Mouse (Mus musculus): Measurements from ENCODE around the gene Camk2d. TPM values are rescaled to one million over a fixed set of nuclear protein-coding genes. Genes with fewer than 3 reads are reported as not detected.

Camk2d gene
- total RNA-seq, 4 experiments from 2014 or later: 59.0 to 69.4 (median 60.4) TPM

DNA sequence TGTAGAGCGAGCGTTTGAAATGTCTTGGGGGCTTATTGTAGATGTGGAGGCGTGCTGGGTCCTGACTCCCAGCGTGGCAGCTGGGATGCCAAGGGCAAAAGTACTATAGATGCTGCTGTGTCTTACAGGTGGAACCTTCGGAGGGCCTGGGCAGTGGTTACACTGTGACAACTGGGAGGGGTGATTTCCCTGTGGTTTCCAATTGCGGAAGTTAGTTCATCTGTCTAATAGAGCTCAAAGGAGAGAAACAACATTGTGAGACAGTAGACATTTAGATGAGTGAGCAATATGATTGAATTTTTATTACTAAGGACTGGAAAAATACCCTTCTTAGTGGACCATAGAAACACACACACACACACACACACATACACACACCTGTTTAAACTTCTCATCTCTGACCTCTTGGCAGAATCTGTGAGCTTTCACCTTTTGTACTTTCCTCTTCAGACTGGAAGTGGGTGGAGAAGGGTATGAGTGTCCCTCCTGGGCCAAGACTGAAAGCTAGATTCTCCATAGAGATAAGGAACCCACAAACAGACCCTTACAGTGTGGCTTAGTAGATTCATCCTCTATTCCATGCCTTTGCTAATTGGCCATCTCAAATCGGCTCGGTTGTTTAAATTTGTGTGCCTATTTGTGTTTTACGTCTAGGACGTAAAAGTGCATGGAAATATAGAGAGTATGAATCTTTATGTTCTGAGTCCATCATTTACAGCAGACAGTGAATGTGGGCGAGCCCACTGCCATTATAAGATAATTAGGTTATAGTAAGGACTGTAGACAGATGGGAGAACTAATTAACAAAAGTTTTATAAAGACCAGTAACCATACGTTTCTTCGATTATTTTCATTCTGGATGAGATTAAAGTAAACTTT, 94.8 kb downstream of the Camk2d start:
- DNase-seq (ENCODE audit: low spot score in 2 of 2): no peak

DNA sequence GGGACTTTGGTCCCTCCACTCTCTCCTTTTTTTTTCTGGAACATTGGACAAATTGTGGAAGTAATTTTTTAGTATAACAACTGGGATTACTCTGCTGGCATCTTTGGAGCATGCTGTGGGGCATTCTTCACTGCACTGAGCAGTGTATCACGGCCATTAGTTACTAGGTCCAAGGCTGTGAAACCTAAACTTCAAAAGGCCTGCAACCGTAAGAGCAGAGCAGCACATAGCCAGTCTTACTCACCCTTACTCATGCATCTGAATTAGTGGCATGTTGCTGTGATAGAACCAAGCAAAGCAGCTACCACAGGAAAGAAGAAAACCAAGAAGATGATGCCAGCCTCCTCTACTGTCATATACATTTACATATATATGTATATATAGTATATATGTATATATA, 95.5 kb downstream of the Camk2d start:
- no peak for DNase-seq (ENCODE audit: low spot score in 2 of 2)

DNA sequence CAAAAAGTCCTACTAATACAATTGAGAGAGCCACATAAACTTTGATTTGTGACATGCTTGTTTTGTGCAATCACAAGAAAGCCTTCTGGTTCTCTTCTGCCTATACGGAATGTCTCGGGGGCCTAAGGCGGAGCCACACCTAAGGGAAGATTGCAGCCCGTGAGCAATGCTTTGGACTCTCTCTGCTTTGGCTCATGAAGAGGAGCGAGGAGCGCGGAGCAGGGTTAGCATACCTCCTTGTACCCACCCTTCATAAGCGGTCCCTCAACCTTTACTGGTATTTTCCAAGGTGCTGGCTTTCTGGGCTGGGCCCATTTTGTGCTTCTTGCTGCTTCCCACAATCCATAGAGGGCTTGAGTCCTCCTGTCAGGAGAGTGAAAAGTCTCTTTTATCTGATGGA, 96.7 kb downstream of the Camk2d start:
- no peak for DNase-seq (ENCODE audit: low spot score in 2 of 2)

DNA sequence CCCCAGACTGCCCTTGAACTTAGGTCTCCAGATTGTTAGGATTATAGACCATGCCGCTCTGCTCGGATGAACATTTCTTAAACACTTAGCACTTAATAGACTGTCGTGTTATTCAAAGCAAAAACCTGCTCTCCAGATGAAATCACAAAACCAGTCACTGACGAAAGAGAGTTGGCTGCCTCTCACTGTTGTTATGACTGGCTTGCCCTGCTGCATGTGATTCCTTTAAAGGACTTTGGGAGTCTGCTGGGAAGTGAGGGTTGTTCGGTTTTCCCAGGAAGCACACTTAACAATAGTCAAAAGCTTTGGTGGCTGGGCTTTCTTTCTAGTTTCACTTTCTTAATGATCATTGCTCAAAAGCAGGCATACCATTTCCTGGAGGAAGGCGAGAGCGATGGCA, 97.2 kb downstream of the Camk2d start:
- DNase-seq (ENCODE audit: low spot score in 2 of 2): no peak

DNA sequence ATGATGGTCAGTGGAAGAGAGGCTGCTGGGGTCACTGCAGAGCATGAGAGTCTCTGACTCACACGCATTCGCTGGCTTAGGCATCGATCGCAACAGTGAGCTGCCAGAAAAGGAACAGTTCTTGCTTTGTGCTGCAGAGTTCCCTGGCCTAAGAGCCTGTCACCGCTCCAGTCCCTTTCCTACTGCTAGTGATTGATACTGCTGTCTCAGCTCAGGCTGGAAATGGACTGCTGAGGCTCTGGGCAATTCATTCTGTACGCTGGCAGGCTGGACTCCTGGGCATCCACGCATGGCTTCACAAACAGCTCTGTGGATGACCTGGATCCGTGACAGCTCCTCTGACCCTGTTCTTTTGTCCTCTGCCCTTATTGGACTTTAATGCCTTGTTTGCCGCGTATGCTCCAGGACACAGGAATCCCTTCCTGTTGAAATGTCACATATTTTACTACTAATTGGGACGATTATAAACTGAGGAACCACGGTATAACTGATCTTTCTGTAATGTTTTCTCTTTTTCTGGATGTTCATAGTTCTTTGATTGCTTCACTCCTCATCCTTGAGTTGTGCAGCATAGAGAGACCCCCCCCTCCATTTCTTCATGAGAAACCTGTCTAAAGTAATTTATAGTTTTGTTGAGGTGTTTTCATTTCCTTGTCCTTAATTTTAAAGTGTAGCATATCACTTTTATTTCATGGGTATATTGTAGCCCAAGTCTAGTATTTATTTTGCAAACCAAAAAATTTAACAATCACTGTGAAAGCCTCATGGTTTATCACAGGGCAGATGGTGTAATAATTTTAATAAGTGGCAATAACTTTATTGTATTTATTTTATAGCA, 99.6 kb downstream of the Camk2d start:
- DNase-seq (ENCODE audit: low spot score in 2 of 2): peak; percentile 82 to 85

DNA sequence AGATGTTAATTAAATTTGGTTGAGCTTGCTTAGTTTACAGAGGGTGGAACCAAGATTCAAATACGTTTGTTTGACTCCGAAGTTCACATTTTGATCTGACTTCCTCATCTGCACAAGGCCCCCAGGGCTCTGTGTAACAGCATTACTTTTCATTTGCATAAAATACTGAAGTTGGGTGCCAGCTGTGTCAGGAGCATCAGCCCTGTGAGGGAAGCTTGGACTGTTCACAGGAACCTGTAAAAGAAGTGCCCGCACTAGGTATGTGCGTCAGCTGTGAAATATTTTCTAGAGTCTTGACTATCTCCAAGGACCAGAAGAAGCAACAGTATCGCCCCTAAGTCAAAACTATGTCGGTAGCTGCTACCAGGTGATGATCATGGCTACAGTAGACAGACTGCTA, 100.5 kb downstream of the Camk2d start:
- no peak for DNase-seq (ENCODE audit: low spot score in 2 of 2)

DNA sequence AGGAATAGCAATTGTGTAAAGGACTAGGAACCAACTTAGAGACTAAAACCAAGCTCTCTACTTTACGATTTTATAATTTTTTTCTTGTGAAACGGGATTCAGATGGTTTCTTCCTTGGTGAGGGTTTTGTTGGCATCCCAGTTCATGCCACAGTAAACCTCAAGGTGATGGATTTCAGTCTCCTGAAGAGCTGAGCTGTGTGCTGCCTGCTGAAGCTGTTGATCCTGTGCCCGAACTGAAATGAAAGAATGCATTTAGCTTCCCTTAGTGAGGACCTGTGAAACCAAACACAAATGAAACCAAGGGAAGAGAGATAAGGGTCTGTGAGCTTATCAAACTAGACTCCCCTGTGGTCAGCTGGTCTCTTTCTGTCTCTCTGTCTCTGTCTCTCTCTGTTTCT, 103.6 kb downstream of the Camk2d start:
- no peak for DNase-seq (ENCODE audit: low spot score in 2 of 2)

DNA sequence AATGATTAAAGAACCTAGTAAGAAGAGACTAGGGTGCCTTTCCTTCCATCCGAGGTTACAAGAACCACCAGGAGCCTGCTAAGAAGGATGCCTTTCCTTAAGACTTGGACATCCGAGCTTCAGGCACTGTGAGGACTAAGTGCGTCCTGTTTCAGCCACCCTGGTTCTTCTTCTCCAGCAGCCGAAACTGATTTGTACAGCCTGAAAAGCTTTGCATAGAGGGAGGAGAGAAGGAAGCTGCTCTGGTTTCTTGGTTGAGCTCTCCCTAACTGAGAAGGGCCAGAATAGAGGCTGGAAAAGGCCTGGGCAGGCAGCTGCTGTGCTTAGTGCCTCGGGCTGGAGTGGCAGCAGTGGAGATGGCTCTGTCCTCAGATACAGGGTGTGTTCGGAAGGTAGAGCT, 105.0 kb downstream of the Camk2d start:
- DNase-seq (ENCODE audit: low spot score in 2 of 2): no peak

DNA sequence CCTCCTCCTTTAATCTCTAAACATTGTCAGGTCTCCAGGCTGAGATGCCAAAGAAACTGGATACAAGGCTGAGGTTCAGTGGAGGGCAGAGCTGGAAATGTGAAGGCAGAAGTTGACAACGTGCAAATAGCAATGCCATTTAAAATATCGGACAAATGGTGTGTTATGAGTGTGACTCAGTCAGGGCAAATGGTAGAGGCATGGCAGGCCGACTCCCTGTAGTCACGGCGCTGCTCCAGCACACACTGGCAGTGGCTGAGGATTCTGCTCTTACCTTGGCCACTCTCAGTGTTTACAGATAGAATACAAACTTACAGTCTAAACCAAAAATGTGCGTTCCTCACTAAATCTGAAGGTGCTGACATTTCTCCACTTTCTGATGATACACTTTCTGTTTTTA, 105.5 kb downstream of the Camk2d start:
- DNase-seq (ENCODE audit: low spot score in 2 of 2): no peak

DNA sequence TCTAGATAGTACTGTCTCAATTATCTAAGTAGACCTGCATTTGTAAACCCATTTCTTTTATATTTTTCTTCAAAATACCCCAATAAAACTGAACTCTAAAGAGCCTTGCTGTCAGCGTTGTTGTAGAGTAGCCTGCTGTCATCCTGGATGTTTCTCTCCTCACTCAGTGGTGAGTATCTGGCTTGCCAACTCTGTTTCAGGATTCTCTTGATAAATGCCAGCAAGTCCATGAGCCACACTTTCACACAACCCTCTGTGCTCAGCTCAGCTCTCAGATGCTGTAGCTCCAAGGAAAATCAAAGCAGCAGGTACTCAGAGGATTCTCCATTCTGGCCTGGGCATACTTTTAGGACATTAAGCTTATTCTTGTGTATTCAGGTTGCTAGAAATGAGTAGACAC, 109.4 kb downstream of the Camk2d start:
- no peak for DNase-seq (ENCODE audit: low spot score in 2 of 2)

DNA sequence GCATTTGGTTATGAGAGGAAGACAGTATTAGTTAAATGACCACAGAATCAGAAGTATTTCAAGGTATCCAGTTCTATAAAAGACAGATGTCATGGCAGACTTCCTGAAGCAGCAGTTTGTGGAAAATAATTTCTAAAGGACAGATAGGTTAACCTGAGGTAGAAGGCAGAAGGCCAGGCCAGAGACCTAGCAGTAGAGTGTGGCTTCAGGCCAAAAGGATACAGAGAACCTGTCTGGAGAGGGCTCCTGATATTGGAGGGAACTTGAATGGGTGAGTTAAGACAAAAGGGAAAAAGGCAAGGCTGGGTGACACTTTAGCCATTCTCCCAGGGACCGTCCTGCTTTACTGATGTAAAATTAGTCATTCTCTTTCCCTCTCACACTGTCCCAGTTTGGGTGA, 118.2 kb downstream of the Camk2d start:
- DNase-seq (ENCODE audit: low spot score in 2 of 2): no peak

DNA sequence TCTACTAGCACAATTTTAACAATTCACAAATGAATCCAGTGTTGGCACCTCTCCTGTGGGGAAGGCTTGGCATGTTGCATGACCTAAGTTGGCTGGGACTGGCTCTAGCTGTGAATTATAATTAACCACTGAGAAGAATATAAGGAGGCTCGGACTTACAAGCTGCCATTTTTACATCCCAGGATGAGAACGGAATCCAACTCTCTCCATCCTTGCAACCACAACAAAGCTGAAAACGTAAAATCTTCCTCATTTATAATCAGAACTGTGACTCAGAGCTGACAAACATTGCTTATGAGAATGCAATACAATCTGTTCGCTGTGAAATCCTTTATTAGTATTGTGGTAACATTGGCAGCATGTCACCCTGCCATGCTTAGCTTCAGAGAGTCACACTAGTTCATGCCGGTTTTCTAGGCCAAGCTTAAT, 126.9 kb downstream of the Camk2d start:
- peak; percentile 52 to 63 for DNase-seq (ENCODE audit: low spot score in 2 of 2)

DNA sequence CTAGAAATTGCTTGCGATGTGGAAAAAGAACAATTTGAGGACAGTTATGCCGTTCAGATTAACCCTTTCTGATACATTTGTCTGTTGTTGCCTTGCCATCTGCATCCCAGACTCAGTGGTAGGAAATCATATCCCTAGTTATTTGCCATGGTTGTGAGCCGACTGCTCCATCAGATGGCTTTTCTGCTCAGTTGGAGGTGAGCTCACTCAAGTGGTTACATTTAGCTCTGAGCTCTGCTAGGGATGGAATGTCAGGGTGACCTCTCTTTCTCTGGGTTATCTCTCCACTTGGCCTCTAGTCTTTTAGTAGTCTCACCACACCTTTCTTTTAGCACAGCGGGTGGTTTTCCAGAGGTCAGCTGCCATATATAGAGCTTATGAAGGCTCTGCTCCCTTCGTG, 127.4 kb downstream of the Camk2d start:
- DNase-seq (ENCODE audit: low spot score in 2 of 2): no peak

DNA sequence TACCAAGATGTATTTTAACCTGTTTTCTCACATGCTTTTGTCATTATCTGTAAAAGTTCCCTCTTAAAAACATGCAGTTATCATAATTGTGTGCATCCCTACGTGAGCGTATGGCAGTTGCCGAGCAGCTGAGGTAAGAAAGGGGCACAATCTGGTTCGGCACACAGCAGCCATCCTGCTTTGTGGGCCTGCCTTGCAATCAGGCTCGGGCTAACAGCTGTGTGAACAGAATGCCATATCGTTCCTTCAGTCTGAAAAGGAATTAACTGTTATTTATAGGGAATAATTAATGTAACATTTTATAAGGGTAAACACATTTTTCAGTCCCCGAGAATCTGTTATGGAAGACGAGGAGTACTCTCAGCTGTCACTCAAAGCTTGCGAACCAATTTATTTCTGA, 129.5 kb downstream of the Camk2d start:
- DNase-seq (ENCODE audit: low spot score in 2 of 2): peak; percentile 55 to 57

DNA sequence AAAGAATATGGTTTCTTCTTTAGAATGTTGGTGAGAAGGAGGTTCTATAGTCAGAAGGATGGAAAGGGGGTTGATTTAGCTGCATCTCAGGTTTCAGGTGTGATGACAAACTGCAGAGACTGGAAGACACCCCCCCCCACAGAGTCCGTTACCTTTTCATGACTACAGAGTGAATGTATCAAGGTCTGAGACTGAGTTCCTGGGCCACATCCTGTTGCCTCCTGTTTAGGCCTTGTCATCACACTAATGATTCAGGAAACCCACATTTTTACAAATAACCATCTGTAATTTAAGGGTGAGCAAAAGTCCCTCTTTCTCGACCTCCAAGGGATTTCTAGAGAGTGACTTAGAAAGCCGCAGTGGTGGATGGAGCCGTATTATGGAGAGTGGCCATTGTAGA, 131.3 kb downstream of the Camk2d start:
- no peak for DNase-seq (ENCODE audit: low spot score in 2 of 2)

DNA sequence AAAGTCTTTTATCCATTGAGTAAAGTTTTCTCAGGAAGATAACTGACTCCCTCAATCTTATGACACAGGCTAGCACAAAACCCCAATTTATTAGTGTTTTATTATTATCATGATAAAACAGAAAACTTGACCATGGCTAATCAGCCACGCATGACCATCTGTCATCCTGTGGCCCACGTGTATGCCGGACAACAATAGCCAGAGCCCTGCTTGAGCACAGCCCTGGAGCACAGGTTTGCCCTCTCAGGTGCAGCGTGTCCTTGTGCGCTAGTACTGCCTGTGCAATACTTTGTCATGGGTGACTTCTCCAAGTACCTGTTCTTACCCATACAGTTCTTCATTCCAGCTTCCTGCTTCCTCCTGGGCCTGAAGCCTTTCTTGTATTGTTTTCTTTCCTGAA, 134.3 kb downstream of the Camk2d start:
- DNase-seq (ENCODE audit: low spot score in 2 of 2): no peak

DNA sequence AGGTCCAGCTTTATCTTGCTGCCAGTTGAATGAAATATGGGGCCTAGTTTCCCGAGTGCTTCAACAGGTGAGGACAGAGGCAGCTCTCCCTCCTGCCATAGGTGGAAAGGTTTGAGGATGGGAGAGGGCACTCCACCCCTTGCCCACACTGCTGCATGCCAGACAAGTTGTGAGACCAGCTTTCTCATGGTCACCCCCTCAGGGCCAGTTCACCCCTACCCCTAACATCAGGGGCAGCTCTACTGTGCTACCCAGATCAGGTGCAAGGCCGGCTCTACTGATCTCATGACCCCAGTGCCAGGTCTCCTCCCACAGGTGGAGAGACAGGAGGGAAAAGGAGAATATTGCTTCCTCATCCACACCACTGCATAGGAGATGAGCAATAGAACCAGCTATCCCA, 136.2 kb downstream of the Camk2d start:
- DNase-seq (ENCODE audit: low spot score in 2 of 2): no peak

DNA sequence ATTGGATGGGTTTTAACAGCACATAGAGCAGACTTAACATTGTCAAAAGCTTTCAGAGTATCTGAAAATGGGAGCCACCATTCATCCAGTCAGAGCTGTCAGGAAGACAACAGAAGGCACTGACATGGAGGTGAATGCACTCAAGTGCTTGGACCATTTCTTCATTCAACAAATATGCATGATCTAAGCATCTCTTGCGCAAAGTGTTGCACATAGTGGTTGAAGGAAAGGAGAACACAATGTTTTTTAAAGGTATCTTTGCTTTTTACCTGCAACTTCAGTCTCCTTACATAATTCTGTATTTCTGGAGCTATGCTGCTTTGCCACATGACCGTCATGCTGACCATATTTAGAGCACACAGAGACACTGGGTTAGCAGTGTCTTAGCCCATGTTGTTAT, 138.4 kb downstream of the Camk2d start:
- DNase-seq (ENCODE audit: low spot score in 2 of 2): no peak

DNA sequence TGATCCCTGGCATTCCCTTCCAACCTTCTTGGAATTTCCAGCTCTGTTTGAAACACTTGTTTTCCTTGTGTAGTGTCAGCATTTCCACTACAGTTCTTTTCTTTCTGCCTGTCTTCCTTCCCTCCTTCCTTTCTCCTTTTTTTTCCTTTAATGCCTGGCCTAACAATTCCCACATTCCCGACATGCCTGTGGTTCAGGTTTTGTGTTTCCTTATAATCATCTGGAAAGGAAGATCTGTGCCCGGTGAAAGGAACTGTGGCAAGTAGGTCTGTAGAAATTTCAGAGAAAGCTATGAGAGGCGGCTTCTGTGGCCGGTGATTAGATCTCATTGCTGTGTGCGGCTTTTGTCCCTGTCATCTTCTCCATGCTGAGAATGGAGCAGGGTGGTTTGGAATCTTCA, 139.1 kb downstream of the Camk2d start:
- DNase-seq (ENCODE audit: low spot score in 2 of 2): no peak

DNA sequence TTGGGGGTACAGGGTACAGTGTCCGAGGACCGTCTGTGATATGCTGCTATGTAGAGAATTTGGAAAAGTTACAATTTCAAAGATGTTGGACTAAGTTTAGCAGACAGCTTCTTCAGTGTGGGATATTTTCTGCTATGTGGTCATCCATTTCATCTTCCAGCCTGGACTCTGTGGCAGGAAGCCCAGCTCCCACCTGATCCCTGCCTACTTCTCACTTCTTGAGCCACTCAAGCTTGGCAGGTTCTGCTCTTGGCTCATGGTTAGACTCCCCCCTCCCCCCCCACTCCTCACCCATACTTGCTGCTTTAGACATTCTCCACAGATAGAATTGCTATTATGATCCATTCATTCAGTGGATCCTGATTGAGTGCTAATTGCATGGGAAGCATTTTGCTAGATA, 141.0 kb downstream of the Camk2d start:
- no peak for DNase-seq (ENCODE audit: low spot score in 2 of 2)

DNA sequence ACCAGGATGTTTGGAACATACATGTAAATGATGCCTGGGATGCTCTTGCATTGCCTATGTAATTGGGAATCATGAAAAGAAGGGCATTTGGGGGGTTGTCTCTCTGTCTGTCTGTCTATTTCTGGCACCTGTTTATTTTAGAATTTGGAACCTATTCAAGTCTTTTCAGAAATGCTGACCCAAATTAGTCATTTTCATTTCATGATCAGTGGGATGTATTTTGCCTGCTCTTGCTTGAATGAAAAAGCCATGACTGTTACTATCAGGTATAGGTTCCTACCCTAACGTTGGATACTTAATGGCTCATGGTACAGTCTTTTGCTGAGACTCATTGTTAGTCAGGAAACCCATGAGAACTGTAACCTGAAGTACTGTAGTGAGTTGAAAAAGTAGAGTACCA, 144.0 kb downstream of the Camk2d start:
- no peak for DNase-seq (ENCODE audit: low spot score in 2 of 2)

DNA sequence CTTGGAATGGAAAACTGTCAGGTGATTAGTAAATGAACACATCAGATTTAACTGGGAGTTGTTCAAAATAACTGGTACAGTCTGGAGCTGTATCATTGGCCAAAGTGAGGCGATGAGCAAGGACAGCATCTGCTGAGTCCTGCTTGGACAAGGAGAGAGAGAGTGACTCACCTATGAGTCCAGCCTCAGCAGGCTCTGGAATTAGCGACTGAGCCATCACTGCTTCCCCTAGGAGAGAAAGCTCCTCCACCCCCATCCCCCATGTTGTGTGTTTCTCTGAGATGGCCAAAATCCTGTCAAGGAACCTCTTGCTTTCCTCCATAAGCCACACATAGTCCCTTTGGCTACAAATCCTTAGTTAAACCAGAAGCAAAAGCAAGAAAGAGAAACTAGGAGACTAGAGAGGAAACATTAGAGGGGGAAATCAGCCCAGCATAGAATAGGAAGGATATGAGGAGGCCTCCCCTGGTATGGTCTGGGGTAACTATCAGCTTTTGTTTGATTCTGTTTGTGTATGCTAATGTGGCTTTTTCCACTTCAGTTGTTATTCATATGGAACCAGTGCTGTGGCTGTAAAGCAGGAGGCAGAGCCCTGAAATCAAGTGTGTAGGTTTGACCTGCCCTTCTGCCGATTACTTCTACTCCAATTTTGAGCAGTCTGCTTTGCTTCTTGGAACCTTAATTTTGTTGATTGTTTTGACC, 148.5 kb downstream of the Camk2d start:
- DNase-seq (ENCODE audit: low spot score in 2 of 2): no peak

Data from layer of hippocampus, adult 8-10 months (tissue).